Mouse (Mus musculus) embryonic facial prominence, embryonic 11.5 days (tissue): ENCODE measurements around the gene Unc5b. TPM values are rescaled to one million over a fixed set of nuclear protein-coding genes. Genes with fewer than 3 reads are reported as not detected.
"Not testable (repeated sequence)": the region's sequence is repeated elsewhere in the genome, so short reads cannot be mapped to it uniquely, and the experiment has no call there.

ENCODE experiments used
- ATAC-seq: fragments of 200-750 bp; cut with Nextera tagmentation; replicated peaks from 2 replicates; pipeline ENCODE4 v1.8.0; 2017; ENCODE audit warnings: low read depth; ENCODE audit not compliant: insufficient number of reproducible peaks, low FRiP score, low TSS enrichment
- DNase-seq: peaks from one replicate; pipeline ENCODE4 v3.0.0-alpha.2; 2015; ENCODE audit warnings: low spot score
- H3K27ac ChIP-seq: fragments of 300-500 bp; sonication (generic); replicated peaks from 2 replicates; pipeline ENCODE4 v1.5.1; 2014; ENCODE audit warnings: mild to moderate bottlenecking, low read depth, low read length, control low read depth
- H3K27me3 ChIP-seq: fragments of 300-500 bp; sonication (generic); 2 replicates; pipeline ENCODE4 v1.6.1; 2014; ENCODE audit warnings: mild to moderate bottlenecking, low read length, moderate library complexity, mixed read lengths; ENCODE audit not compliant: control insufficient read depth, insufficient read depth
- H3K36me3 ChIP-seq: fragments of 300-500 bp; sonication (generic); replicated peaks from 2 replicates; pipeline ENCODE4 v1.6.1; 2014; ENCODE audit warnings: low read depth, mild to moderate bottlenecking, low read length, moderate library complexity, mixed read lengths; ENCODE audit not compliant: control insufficient read depth, insufficient read depth
- H3K4me1 ChIP-seq: fragments of 300-500 bp; sonication (generic); 2 replicates; pipeline ENCODE4 v1.6.1; 2014; ENCODE audit warnings: low read length, mixed read lengths; ENCODE audit not compliant: control insufficient read depth, insufficient read depth
- H3K4me2 ChIP-seq: fragments of 300-500 bp; sonication (generic); 2 replicates; pipeline ENCODE4 v1.6.1; 2014; ENCODE audit warnings: low read depth, mild to moderate bottlenecking, control low read depth, low read length, moderate library complexity
- H3K4me3 ChIP-seq: fragments of 300-500 bp; sonication (generic); 2 replicates; pipeline ENCODE4 v1.5.1; 2014; ENCODE audit warnings: low read depth, low read length, control low read depth
- H3K9ac ChIP-seq: fragments of 300-500 bp; sonication (generic); replicated peaks from 2 replicates; pipeline ENCODE4 v1.6.1; 2014; ENCODE audit warnings: mild to moderate bottlenecking, control low read depth, low read length
- H3K9me3 ChIP-seq: fragments of 300-500 bp; sonication (generic); replicated peaks from 2 replicates; pipeline ENCODE4 v1.6.1; 2016; ENCODE audit warnings: mild to moderate bottlenecking, low read length, inconsistent platforms, mixed read lengths; ENCODE audit not compliant: control insufficient read depth
- WGBS: fragments of 180-500 bp; shearing (Covaris S2); extraction: QIAGEN DNeasy Blood & Tissue Kit; methylation state at CpG from one replicate; pipeline ENCODE4 v1.1.7; 2014; 5-methylcytosine and 5-hydroxymethylcytosine counted together
- polyA plus RNA-seq: library from polyadenylated mRNA; unstranded; fragments of >200 nt; fragmentation: Nextera tagmentation; extraction: Ambion mirVana; gene quantifications from 2 replicates; pipeline ENCODE4 v1.2.1, GENCODE M21; 2014

Unc5b gene
- polyA plus RNA-seq, 1 experiment from 2014 or later: 4.0 TPM

- 92% methylated on average over 13 of the region's 14 CpGs for WGBS
- Histone ChIP-seq H3K4me3 (no peak overlapping the region), H3K9me3 (no peaks in the 10 kb centered on the region), H3K27ac (no peak overlapping the region), H3K9ac (no peak overlapping the region), H3K36me3 (no peaks in the 10 kb centered on the region), H3K27me3 (no peaks in the 10 kb centered on the region), H3K4me1 (no peaks in the 10 kb centered on the region), H3K4me2 (no peak overlapping the region)
- DNase-seq (no peak), ATAC-seq (no peak)
These were observed 86.7 kb downstream of the Unc5b start for GRCm38 (mm10) chr10:60744543-60745290.

GRCm38 (mm10) chr10:60743681-60744080 is 87.7 kb downstream of the Unc5b start:
- H3K9me3 ChIP-seq: no peaks in the 10 kb centered on the region
- H3K9ac ChIP-seq: no peak overlapping the region
- H3K27me3 ChIP-seq: no peaks in the 10 kb centered on the region
- WGBS: 60% methylated on average over 9 of the region's 9 CpGs
- no peak overlapping the region for H3K4me2 ChIP-seq
- ATAC-seq (no peak), DNase-seq (no peak)
- H3K27ac ChIP-seq: no peak overlapping the region
- no peaks in the 10 kb centered on the region for H3K36me3 ChIP-seq
- no peak overlapping the region for H3K4me3 ChIP-seq
- H3K4me1 ChIP-seq: no peaks in the 10 kb centered on the region

- H3K4me3 ChIP-seq: no peak overlapping the region
- H3K9ac ChIP-seq: no peak overlapping the region
- ATAC-seq (no peak), DNase-seq (no peak)
- 81% methylated on average over 6 of the region's 6 CpGs for WGBS
- no peaks in the 10 kb centered on the region for H3K36me3 ChIP-seq
- H3K27ac ChIP-seq: no peak overlapping the region
- H3K4me2 ChIP-seq: no peak overlapping the region
- no peaks in the 10 kb centered on the region for H3K27me3 ChIP-seq
- no peaks in the 10 kb centered on the region for H3K9me3 ChIP-seq
- no peaks in the 10 kb centered on the region for H3K4me1 ChIP-seq
These were observed 88.4 kb downstream of the Unc5b start for GRCm38 (mm10) chr10:60742942-60743341.

GRCm38 (mm10) chr10:60742296-60742695 is 89.1 kb downstream of the Unc5b start:
- ATAC-seq, H3K4me3 ChIP-seq, H3K9me3 ChIP-seq, H3K4me1 ChIP-seq, H3K4me2 ChIP-seq, DNase-seq, H3K27ac ChIP-seq, H3K9ac ChIP-seq, H3K36me3 ChIP-seq, H3K27me3 ChIP-seq: not testable (repeated sequence)
- 71% methylated on average over 1 of the region's 1 CpGs for WGBS

- DNase-seq (no peak), ATAC-seq (no peak)
- H3K36me3 ChIP-seq: no peaks in the 10 kb centered on the region
- H3K9ac ChIP-seq: no peak overlapping the region
- no peaks in the 10 kb centered on the region for H3K27me3 ChIP-seq
- H3K27ac ChIP-seq: no peak overlapping the region
- no peaks in the 10 kb centered on the region for H3K4me1 ChIP-seq
- H3K4me2 ChIP-seq: no peak overlapping the region
- 91% methylated on average over 6 of the region's 7 CpGs for WGBS
- H3K4me3 ChIP-seq: no peak overlapping the region
- no peaks in the 10 kb centered on the region for H3K9me3 ChIP-seq
These were observed 89.9 kb downstream of the Unc5b start for GRCm38 (mm10) chr10:60741435-60741834.

- Histone ChIP-seq H3K9ac (no peak overlapping the region), H3K4me1 (no peaks in the 10 kb centered on the region), H3K27ac (no peak overlapping the region), H3K36me3 (no peaks in the 10 kb centered on the region), H3K27me3 (no peaks in the 10 kb centered on the region), H3K9me3 (no peaks in the 10 kb centered on the region), H3K4me2 (no peak overlapping the region), H3K4me3 (no peak overlapping the region)
- DNase-seq: no peak
- 84% methylated on average over 4 of the region's 4 CpGs for WGBS
- no peak for ATAC-seq
These were observed 91.6 kb downstream of the Unc5b start for GRCm38 (mm10) chr10:60739619-60740363.

GRCm38 (mm10) chr10:60737886-60738640 is 93.3 kb downstream of the Unc5b start:
- Histone ChIP-seq H3K4me3 (no peak overlapping the region), H3K4me1 (no peaks in the 10 kb centered on the region), H3K36me3 (no peaks in the 10 kb centered on the region), H3K27ac (no peak overlapping the region), H3K4me2 (no peak overlapping the region), H3K27me3 (no peaks in the 10 kb centered on the region), H3K9ac (no peak overlapping the region), H3K9me3 (no peaks in the 10 kb centered on the region)
- no peak for ATAC-seq
- WGBS: 82% methylated on average over 8 of the region's 9 CpGs
- DNase-seq: no peak
